Mouse (Mus musculus): ENCODE data around the gene Kcnv2. TPM values are rescaled to one million over a fixed set of nuclear protein-coding genes. Genes with fewer than 3 reads are reported as not detected.

Kcnv2 gene
- polyA plus RNA-seq, 1 experiment from 2014 or later = 0.17 TPM

DNA sequence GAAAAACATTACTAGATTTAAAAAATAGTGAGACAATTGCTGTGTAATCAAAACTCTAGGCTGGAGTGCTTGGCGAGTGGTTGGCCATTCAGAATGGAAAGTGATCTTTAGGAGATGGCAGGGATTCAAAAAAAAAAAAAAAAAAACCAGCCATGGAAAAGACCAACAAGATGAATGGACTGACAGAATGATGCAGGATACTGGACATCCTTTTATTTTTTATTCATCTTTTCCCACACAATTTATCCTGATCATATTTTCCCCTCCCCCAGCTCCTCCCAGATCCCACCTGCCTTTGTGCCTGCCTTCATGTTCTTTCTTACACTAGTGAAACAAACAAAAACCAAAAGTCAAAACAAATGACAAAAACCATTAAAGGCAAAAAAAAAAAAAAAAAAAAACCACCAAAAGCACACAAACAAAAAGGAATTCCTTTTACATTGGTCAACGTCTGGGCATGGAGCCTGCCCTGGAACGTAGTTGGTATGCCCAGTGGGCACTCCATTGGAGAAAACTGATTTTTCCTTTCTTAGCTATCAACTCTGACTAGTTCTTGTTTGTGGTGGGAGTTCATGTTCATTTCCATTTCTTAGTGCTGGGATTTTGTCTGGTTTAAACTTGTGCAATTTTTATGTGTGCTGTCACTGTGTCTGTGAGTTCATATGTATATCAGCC lies 47.2 kb downstream of the Kcnv2 start:
- Histone ChIP-seq H3K9me3 (no peaks in the 10 kb centered on the region), H3K4me2 (replicated peaks) (no peak overlapping the region), H3K4me3 (no peak overlapping the region), H3K9ac (no peak overlapping the region), H3K36me3 (no peaks in the 10 kb centered on the region), H3K4me1 (peaks cover 2% of the 10 kb centered on the region; the same call in 1 of the 2 replicates), H3K27me3 (no peaks in the 10 kb centered on the region), H3K27ac (no peak overlapping the region)
- 83% methylated on average over 3 of the region's 3 CpGs for WGBS
- ATAC-seq (ENCODE audit: insufficient number of reproducible peaks, insufficient read depth, low FRiP score, low TSS enrichment) = no peak

DNA sequence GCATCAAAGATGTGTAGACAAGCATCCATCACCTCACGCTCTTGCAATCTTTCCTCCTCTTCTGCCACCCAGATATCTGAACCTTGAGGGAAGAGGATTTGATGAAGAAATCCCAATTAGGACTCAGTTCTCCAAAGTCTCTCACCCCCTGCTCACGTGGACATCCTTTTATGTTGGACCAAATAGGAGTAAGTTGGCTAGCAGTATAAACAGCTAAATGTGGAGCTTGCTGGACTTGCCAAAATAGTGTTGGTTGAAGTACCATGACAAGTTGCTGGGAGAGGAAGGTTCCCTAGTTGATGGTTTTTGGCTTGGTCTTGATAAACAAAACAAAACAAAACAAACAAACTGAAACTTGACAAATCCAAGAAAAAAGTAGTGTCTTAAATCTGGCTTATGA lies 47.8 kb downstream of the Kcnv2 start:
- Histone ChIP-seq H3K9me3 (no peaks in the 10 kb centered on the region), H3K4me1 (no peaks in the 10 kb centered on the region), H3K4me2 (replicated peaks) (no peak overlapping the region), H3K27ac (no peak overlapping the region), H3K27me3 (no peaks in the 10 kb centered on the region), H3K9ac (no peak overlapping the region), H3K36me3 (no peaks in the 10 kb centered on the region), H3K4me3 (no peak overlapping the region)
- no peak for ATAC-seq (ENCODE audit: insufficient number of reproducible peaks, insufficient read depth, low FRiP score, low TSS enrichment)
- 88% methylated on average over 2 of the region's 2 CpGs for WGBS

DNA sequence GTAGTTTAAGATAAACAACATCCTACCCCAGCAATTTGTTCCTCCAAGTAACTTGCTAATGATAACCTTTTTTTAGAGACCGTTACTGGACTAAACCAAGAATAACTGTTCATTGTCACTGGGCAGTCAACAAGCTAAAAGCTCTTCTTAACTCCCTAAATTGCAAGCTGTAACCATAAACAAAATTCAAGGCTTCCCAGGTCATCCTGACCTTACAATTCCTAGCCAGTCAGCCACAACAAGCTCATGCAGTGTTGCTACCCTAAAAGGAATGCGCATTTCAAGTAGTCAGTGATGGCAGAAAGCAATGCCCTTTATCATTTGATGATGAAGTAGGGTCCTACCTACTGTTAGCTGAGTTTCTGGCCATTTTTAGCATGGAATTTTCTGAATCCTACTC lies 48.4 kb downstream of the Kcnv2 start:
- Histone ChIP-seq H3K4me2 (replicated peaks) (no peak overlapping the region), H3K4me3 (no peak overlapping the region), H3K4me1 (no peaks in the 10 kb centered on the region), H3K27ac (no peak overlapping the region), H3K9me3 (no peaks in the 10 kb centered on the region), H3K9ac (no peak overlapping the region), H3K27me3 (no peaks in the 10 kb centered on the region), H3K36me3 (no peaks in the 10 kb centered on the region)
- WGBS = 93% methylated on average over 2 of the region's 2 CpGs
- no peak for ATAC-seq (ENCODE audit: insufficient number of reproducible peaks, insufficient read depth, low FRiP score, low TSS enrichment)

DNA sequence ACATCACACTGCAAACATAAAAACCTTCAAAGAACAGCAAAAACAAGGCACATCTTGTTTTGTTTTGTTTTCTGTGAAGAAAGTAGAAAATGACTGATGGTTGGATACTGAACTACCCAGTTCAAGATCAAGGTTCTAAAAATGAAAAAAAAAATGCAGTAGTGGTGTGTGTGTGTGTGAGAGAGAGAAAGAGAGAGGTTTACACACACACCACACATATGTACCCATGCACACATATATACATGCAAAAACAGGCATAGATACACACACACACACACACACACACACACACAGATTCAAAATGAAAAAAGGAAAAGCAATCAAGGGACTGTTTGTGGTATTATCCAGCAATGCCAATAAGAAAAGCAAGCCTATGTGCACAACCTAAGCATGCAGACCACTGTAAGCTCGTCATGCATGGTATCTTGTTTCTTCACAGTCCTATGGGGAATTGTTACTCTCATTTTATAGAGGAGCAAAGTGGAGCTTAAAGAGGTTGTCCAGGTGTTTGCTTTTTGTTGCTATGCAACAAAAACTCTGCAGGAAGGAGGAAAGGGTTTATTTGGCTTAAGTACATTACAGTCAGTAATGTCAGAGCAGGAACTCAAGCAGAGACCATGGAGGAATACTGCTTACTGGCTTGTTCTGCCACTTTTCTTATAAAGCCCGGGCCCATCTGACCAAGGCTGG lies 57.5 kb downstream of the Kcnv2 start:
- Histone ChIP-seq H3K4me3 (no peak overlapping the region), H3K27ac (no peak overlapping the region), H3K36me3 (no peaks in the 10 kb centered on the region), H3K9me3 (no peaks in the 10 kb centered on the region), H3K4me2 (replicated peaks) (no peak overlapping the region), H3K9ac (no peak overlapping the region), H3K4me1 (peaks cover 3% of the 10 kb centered on the region; the same call in 1 of the 2 replicates), H3K27me3 (no peaks in the 10 kb centered on the region)
- ATAC-seq (ENCODE audit: insufficient number of reproducible peaks, insufficient read depth, low FRiP score, low TSS enrichment) = no peak
- WGBS = 73% methylated on average over 2 of the region's 2 CpGs

DNA sequence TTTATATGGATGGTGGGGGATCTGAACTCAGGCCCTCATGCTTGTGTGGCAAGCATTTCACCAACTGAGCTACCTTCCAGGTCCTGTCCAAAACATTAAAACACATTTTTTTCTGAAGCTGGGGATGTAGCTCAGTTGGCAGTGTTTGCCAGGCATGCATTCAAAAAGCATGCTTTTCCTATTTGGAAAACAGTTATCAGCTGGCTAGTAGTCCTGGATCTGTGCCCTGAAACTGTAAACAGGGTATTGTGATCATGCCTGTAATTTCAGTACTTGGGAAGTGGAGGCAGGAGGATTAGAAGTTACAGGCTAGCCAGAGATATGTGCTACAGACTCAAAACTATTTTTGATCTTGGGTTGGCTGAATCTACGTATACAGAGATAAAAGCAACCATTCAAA lies 59.7 kb downstream of the Kcnv2 start:
- peaks cover 15% of the 10 kb centered on the region for H3K36me3 ChIP-seq
- H3K4me1 ChIP-seq = peaks cover 3% of the 10 kb centered on the region; the same call in 1 of the 2 replicates
- H3K27me3 ChIP-seq = no peaks in the 10 kb centered on the region
- H3K4me3 ChIP-seq = no peak overlapping the region
- no peaks in the 10 kb centered on the region for H3K9me3 ChIP-seq
- 92% methylated on average over 1 of the region's 1 CpGs for WGBS
- no peak overlapping the region for H3K4me2 ChIP-seq (replicated peaks)
- no peak overlapping the region for H3K9ac ChIP-seq
- ATAC-seq (ENCODE audit: insufficient number of reproducible peaks, insufficient read depth, low FRiP score, low TSS enrichment) = no peak
- no peak overlapping the region for H3K27ac ChIP-seq

DNA sequence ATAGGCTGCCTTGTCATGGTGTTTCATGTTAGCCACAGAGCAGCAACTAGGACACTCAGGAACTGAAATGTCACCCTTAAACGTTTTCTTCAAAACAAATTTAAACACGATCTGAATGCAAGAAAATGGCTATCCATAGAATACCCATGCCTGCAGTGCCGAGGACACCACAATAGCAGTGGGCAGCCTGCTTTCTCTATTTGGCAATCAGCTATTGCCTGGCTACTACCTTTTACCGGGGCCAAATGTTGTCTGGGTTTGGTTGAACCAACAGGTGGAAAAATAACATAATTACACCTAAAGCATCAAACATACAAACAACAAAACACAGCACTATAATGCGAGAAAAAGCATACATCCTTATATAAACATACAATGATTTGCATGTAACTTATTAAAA lies 60.9 kb downstream of the Kcnv2 start:
- H3K9me3 ChIP-seq = no peaks in the 10 kb centered on the region
- no peak overlapping the region for H3K4me3 ChIP-seq
- H3K4me1 ChIP-seq = peaks cover 3% of the 10 kb centered on the region; the same call in 1 of the 2 replicates
- no peak overlapping the region for H3K9ac ChIP-seq
- H3K27ac ChIP-seq = no peak overlapping the region
- no peaks in the 10 kb centered on the region for H3K27me3 ChIP-seq
- no peak for ATAC-seq (ENCODE audit: insufficient number of reproducible peaks, insufficient read depth, low FRiP score, low TSS enrichment)
- no peak overlapping the region for H3K4me2 ChIP-seq (replicated peaks)
- WGBS = 87% methylated on average over 5 of the region's 5 CpGs
- peaks cover 22% of the 10 kb centered on the region for H3K36me3 ChIP-seq

DNA sequence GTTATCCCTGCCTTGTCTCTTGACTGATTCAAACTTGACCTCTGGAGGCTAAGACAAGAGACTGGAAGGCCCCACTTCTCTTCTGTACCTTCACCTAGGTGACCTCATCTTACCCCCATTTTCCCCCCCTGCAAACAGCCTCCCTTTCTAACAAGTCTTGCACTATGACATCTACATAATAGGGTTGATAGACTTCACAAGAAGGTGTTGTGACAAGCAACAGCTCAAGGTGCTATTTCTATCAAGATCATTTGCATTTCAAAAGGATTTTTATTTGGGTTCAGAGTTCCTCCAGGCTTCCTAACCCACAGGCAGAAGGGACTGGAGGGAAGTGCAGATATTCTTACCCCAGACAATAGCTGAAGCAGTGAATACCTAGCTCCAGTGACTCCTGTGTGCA lies 62.9 kb downstream of the Kcnv2 start:
- no peak overlapping the region for H3K27ac ChIP-seq
- peaks cover 38% of the 10 kb centered on the region for H3K36me3 ChIP-seq
- H3K4me2 ChIP-seq (replicated peaks) = no peak overlapping the region
- H3K4me1 ChIP-seq = no peaks in the 10 kb centered on the region
- H3K27me3 ChIP-seq = no peaks in the 10 kb centered on the region
- no peak overlapping the region for H3K9ac ChIP-seq
- ATAC-seq (ENCODE audit: insufficient number of reproducible peaks, insufficient read depth, low FRiP score, low TSS enrichment) = no peak
- no peaks in the 10 kb centered on the region for H3K9me3 ChIP-seq
- no peak overlapping the region for H3K4me3 ChIP-seq

Other genes with a start within 250 kb of the Kcnv2 start
- 10.5 and 10.8 TPM in 2 replicates for gene Vldlr, start 106.1 kb upstream of the Kcnv2 start, polyA plus RNA-seq (2016; fragmentation: Nextera tagmentation; extraction: Ambion mirVana)
- 78.6 and 86.4 TPM in 2 replicates for gene Pum3, start 107.2 kb downstream of the Kcnv2 start, polyA plus RNA-seq (2016; fragmentation: Nextera tagmentation; extraction: Ambion mirVana)

Measured in embryonic facial prominence, embryonic 12.5 days (tissue).